Mouse (Mus musculus): Measurements from ENCODE around the gene 1700028K03Rik. TPM values are rescaled to one million over a fixed set of nuclear protein-coding genes. Genes with fewer than 3 reads are reported as not detected.

Gene 1700028K03Rik
- polyA plus RNA-seq (2015; fragmentation: Nextera tagmentation; extraction: Ambion mirVana) = 0.03 and 0.09 TPM in 2 replicates

- DNase-seq (ENCODE audit: low spot score) = no peak
These were observed at the start of gene 1700028K03Rik for GRCm38 (mm10) chr5:107534581-107534980. Gene 1700028K03Rik, plus strand, starts transcription at chr5:107534709.

GRCm38 (mm10) chr5:107488996-107489395, 45.5 kb upstream of the 1700028K03Rik start:
- DNase-seq (ENCODE audit: low spot score) = no peak

- no peak for DNase-seq (ENCODE audit: low spot score)
These were observed 43.5 kb upstream of the 1700028K03Rik start for GRCm38 (mm10) chr5:107491036-107491435.

GRCm38 (mm10) chr5:107492471-107492870, 42.0 kb upstream of the 1700028K03Rik start:
- no peak for DNase-seq (ENCODE audit: low spot score)

- no peak for DNase-seq (ENCODE audit: low spot score)
These were observed 39.8 kb upstream of the 1700028K03Rik start for GRCm38 (mm10) chr5:107494759-107495158.

GRCm38 (mm10) chr5:107496047-107496446, 38.5 kb upstream of the 1700028K03Rik start:
- DNase-seq (ENCODE audit: low spot score) = no peak

GRCm38 (mm10) chr5:107497519-107498501, 36.7 kb upstream of the 1700028K03Rik start:
- peak; percentile 63 for DNase-seq (ENCODE audit: low spot score)

GRCm38 (mm10) chr5:107498806-107499310, 35.7 kb upstream of the 1700028K03Rik start:
- peak; percentile 33 for DNase-seq (ENCODE audit: low spot score)

GRCm38 (mm10) chr5:107499891-107500535, 34.5 kb upstream of the 1700028K03Rik start:
- DNase-seq (ENCODE audit: low spot score) = no peak

GRCm38 (mm10) chr5:107500741-107501140, 33.8 kb upstream of the 1700028K03Rik start:
- no peak for DNase-seq (ENCODE audit: low spot score)

GRCm38 (mm10) chr5:107507321-107507720, 27.2 kb upstream of the 1700028K03Rik start, which contains the start of gene Gm42669:
Gene Gm42669, plus strand, starts transcription at chr5:107507621.
- no peak for DNase-seq (ENCODE audit: low spot score)

- no peak for DNase-seq (ENCODE audit: low spot score)
These were observed 24.0 kb upstream of the 1700028K03Rik start for GRCm38 (mm10) chr5:107510503-107510902.

GRCm38 (mm10) chr5:107511326-107511725, 23.2 kb upstream of the 1700028K03Rik start:
- DNase-seq (ENCODE audit: low spot score) = no peak

- peak; percentile 91 for DNase-seq (ENCODE audit: low spot score)
These were observed 20.9 kb upstream of the 1700028K03Rik start for GRCm38 (mm10) chr5:107513583-107513982.

GRCm38 (mm10) chr5:107515453-107515852, 19.1 kb upstream of the 1700028K03Rik start:
- no peak for DNase-seq (ENCODE audit: low spot score)

GRCm38 (mm10) chr5:107516087-107516486, 18.4 kb upstream of the 1700028K03Rik start:
- DNase-seq (ENCODE audit: low spot score) = no peak

- no peak for DNase-seq (ENCODE audit: low spot score)
These were observed 15.9 kb upstream of the 1700028K03Rik start for GRCm38 (mm10) chr5:107518602-107519001.

GRCm38 (mm10) chr5:107521386-107521785, 13.1 kb upstream of the 1700028K03Rik start:
- DNase-seq (ENCODE audit: low spot score) = no peak

- no peak for DNase-seq (ENCODE audit: low spot score)
These were observed 12.6 kb upstream of the 1700028K03Rik start for GRCm38 (mm10) chr5:107521897-107522296.

- peak; percentile 48 for DNase-seq (ENCODE audit: low spot score)
These were observed 10.2 kb upstream of the 1700028K03Rik start for GRCm38 (mm10) chr5:107524281-107524680.

GRCm38 (mm10) chr5:107528856-107529255, 5.7 kb upstream of the 1700028K03Rik start:
- DNase-seq (ENCODE audit: low spot score) = no peak

GRCm38 (mm10) chr5:107533590-107533989, 919 bp upstream of the 1700028K03Rik start:
- DNase-seq (ENCODE audit: low spot score) = no peak
